Mouse (Mus musculus): ENCODE results near the gene Ppcdc. TPM values are rescaled to one million over a fixed set of nuclear protein-coding genes. Genes with fewer than 3 reads are reported as not detected.
A peak's percentile ranks its signal among the peaks of the same experiment; 100 is the strongest.
"Not testable (repeated sequence)": the region's sequence is repeated elsewhere in the genome, so short reads cannot be mapped to it uniquely, and the experiment has no call there.

The Ppcdc gene
- polyA plus RNA-seq, 1 experiment from 2014 or later: 11.5 TPM

- peaks cover 25% of the 10 kb centered on the region for H3K4me1 ChIP-seq (ENCODE audit: insufficient read depth)
- peak overlapping the region; percentile 44 for H3K27ac ChIP-seq (ENCODE audit: low read depth)
- WGBS (ENCODE audit: insufficient replicate concordance): 18% methylated on average over 11 of the region's 11 CpGs
- TF ChIP-seq EP300 (IDR thresholded peaks at IDR 0.05; ENCODE audit: low read depth): peak; percentile 4; the same call in 1 of the 2 replicates
- peak; percentile 87 for TF ChIP-seq CTCF (IDR thresholded peaks at IDR 0.05; ENCODE audit: low read depth)
- H3K4me2 ChIP-seq (ENCODE audit: low read depth, low read length): 0 out of 2 replicates have a peak overlapping the region, but pooled peaks have one; percentile 4
- H3K9me3 ChIP-seq (ENCODE audit: low read length): no peaks in the 10 kb centered on the region
- H3K36me3 ChIP-seq (replicated peaks; ENCODE audit: insufficient read depth, low read length): no peaks in the 10 kb centered on the region
- H3K4me3 ChIP-seq (ENCODE audit: low read depth, low read length): no peak overlapping the region
- ATAC-seq (peak; percentile 71), DNase-seq (peak; percentile 80)
- H3K9ac ChIP-seq (replicated peaks): peak overlapping the region; percentile 8; the same call in 1 of the 2 replicates
- no peaks in the 10 kb centered on the region for H3K27me3 ChIP-seq (ENCODE audit: insufficient read depth, low read length)
Measured at GRCm38 (mm10) chr9:57433097-57434032, 6.6 kb downstream of the Ppcdc start.

GRCm38 (mm10) chr9:57432480-57432879 lies 7.4 kb downstream of the Ppcdc start:
- Histone ChIP-seq H3K9ac (replicated peaks) (no peak overlapping the region), H3K27ac (ENCODE audit: low read depth) (no peak overlapping the region)
- WGBS (ENCODE audit: insufficient replicate concordance): 89% methylated on average over 3 of the region's 3 CpGs

DNA sequence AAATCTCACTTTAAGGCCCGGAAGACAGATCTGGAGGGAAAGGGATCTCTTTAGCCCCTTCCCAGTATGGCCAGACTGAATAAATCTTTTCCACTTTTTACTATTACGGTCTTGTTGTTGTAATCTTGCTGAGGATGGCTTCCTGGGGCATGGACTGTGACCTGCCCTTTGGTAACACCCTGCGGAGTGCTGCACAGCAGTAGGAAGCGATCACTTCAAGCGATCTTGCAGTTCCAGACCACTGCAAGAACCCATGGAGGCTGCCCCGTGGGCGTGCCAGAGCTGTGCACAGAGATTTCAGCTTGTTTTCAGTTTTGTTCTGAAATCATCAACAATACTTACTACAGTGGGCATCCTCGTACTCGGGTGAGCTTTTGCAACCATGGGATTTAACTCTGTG lies 8.7 kb downstream of the Ppcdc start:
- Histone ChIP-seq H3K27me3 (ENCODE audit: insufficient read depth, low read length) (no peaks in the 10 kb centered on the region), H3K9ac (replicated peaks) (no peak overlapping the region), H3K4me1 (ENCODE audit: insufficient read depth) (peaks cover 25% of the 10 kb centered on the region), H3K27ac (ENCODE audit: low read depth) (no peak overlapping the region), H3K4me3 (ENCODE audit: low read depth, low read length) (no peak overlapping the region), H3K36me3 (replicated peaks; ENCODE audit: insufficient read depth, low read length) (no peaks in the 10 kb centered on the region), H3K4me2 (ENCODE audit: low read depth, low read length) (no peak overlapping the region), H3K9me3 (ENCODE audit: low read length) (no peaks in the 10 kb centered on the region)
- ATAC-seq (no peak), DNase-seq (no peak)
- TF ChIP-seq CTCF (IDR thresholded peaks at IDR 0.05; ENCODE audit: low read depth) (no peak), EP300 (IDR thresholded peaks at IDR 0.05; ENCODE audit: low read depth) (no peak)
- WGBS (ENCODE audit: insufficient replicate concordance): 58% methylated on average over 9 of the region's 9 CpGs

More at GRCm38 (mm10) chr9:57432480-57432879, 7.4 kb downstream of the Ppcdc start:
- ATAC-seq (no peak), DNase-seq (no peak)
- peaks cover 25% of the 10 kb centered on the region for H3K4me1 ChIP-seq (ENCODE audit: insufficient read depth)
- TF ChIP-seq CTCF (IDR thresholded peaks at IDR 0.05; ENCODE audit: low read depth) (no peak), EP300 (IDR thresholded peaks at IDR 0.05; ENCODE audit: low read depth) (no peak)
- no peaks in the 10 kb centered on the region for H3K36me3 ChIP-seq (replicated peaks; ENCODE audit: insufficient read depth, low read length)
- no peak overlapping the region for H3K4me2 ChIP-seq (ENCODE audit: low read depth, low read length)
- no peak overlapping the region for H3K4me3 ChIP-seq (ENCODE audit: low read depth, low read length)
- no peaks in the 10 kb centered on the region for H3K9me3 ChIP-seq (ENCODE audit: low read length)
- H3K27me3 ChIP-seq (ENCODE audit: insufficient read depth, low read length): no peaks in the 10 kb centered on the region

- no peak for DNase-seq
- H3K4me1 ChIP-seq (ENCODE audit: insufficient read depth): peaks cover 19% of the 10 kb centered on the region
Measured at GRCm38 (mm10) chr9:57428391-57428790, 11.5 kb downstream of the Ppcdc start.

GRCm38 (mm10) chr9:57427937-57428336 lies 12.0 kb downstream of the Ppcdc start:
- no peak for TF ChIP-seq EP300 (IDR thresholded peaks at IDR 0.05; ENCODE audit: low read depth)
- no peak for TF ChIP-seq CTCF (IDR thresholded peaks at IDR 0.05; ENCODE audit: low read depth)
- 69% methylated on average over 4 of the region's 4 CpGs for WGBS (ENCODE audit: insufficient replicate concordance)
- Histone ChIP-seq H3K9ac (replicated peaks) (no peak overlapping the region), H3K27me3 (ENCODE audit: insufficient read depth, low read length) (no peaks in the 10 kb centered on the region), H3K4me2 (ENCODE audit: low read depth, low read length) (no peak overlapping the region), H3K27ac (ENCODE audit: low read depth) (no peak overlapping the region), H3K9me3 (ENCODE audit: low read length) (no peaks in the 10 kb centered on the region), H3K36me3 (replicated peaks; ENCODE audit: insufficient read depth, low read length) (no peaks in the 10 kb centered on the region), H3K4me1 (ENCODE audit: insufficient read depth) (peaks cover 15% of the 10 kb centered on the region), H3K4me3 (ENCODE audit: low read depth, low read length) (no peak overlapping the region)
- no peak for ATAC-seq
- DNase-seq: no peak

More at GRCm38 (mm10) chr9:57428391-57428790, 11.5 kb downstream of the Ppcdc start:
- no peaks in the 10 kb centered on the region for H3K9me3 ChIP-seq (ENCODE audit: low read length)
- H3K9ac ChIP-seq (replicated peaks): no peak overlapping the region
- no peaks in the 10 kb centered on the region for H3K27me3 ChIP-seq (ENCODE audit: insufficient read depth, low read length)
- no peaks in the 10 kb centered on the region for H3K36me3 ChIP-seq (replicated peaks; ENCODE audit: insufficient read depth, low read length)
- H3K27ac ChIP-seq (ENCODE audit: low read depth): no peak overlapping the region
- 39% methylated on average over 4 of the region's 4 CpGs for WGBS (ENCODE audit: insufficient replicate concordance)
- no peak overlapping the region for H3K4me2 ChIP-seq (ENCODE audit: low read depth, low read length)
- H3K4me3 ChIP-seq (ENCODE audit: low read depth, low read length): no peak overlapping the region
- TF ChIP-seq CTCF (IDR thresholded peaks at IDR 0.05; ENCODE audit: low read depth) (no peak), EP300 (IDR thresholded peaks at IDR 0.05; ENCODE audit: low read depth) (no peak)
- no peak for ATAC-seq

- WGBS (ENCODE audit: insufficient replicate concordance): 88% methylated on average over 4 of the region's 4 CpGs
Measured at GRCm38 (mm10) chr9:57427123-57427522, 12.8 kb downstream of the Ppcdc start.

More at GRCm38 (mm10) chr9:57427123-57427522, 12.8 kb downstream of the Ppcdc start:
- H3K27ac ChIP-seq (ENCODE audit: low read depth); H3K4me3 ChIP-seq (ENCODE audit: low read depth, low read length); H3K9ac ChIP-seq (replicated peaks); ATAC-seq; H3K4me2 ChIP-seq (ENCODE audit: low read depth, low read length); H3K9me3 ChIP-seq (ENCODE audit: low read length); H3K36me3 ChIP-seq (replicated peaks; ENCODE audit: insufficient read depth, low read length); H3K27me3 ChIP-seq (ENCODE audit: insufficient read depth, low read length); DNase-seq: not testable (repeated sequence)
- peaks cover 13% of the 10 kb centered on the region for H3K4me1 ChIP-seq (ENCODE audit: insufficient read depth)
